Mouse (Mus musculus) adrenal gland, postnatal 4 days (tissue): Measurements from ENCODE around the gene Alg13. TPM values are rescaled to one million over a fixed set of nuclear protein-coding genes. Genes with fewer than 3 reads are reported as not detected.
A peak's percentile ranks its signal among the peaks of the same experiment; 100 is the strongest.

Experiments
- DNase-seq, 2 experiments: peaks; one replicate each; pipeline ENCODE4 v3.0.0; 2021 to 2022; ENCODE audit warnings: low spot score in 2 of 2, mixed read lengths in 2 of 2
- long read RNA-seq, 2 experiments: library from polyadenylated mRNA; stranded (forward); transcript quantifications; one replicate each; pipeline ENCODE4 v2.0.0; 2021
- total RNA-seq, 2 experiments: library from RNA; stranded (reverse); gene quantifications; 2 replicates each; pipeline ENCODE4 v1.2.3; 2021

The Alg13 gene
- 10 to 100 TPM; 16.7 to 18.6 TPM for total RNA-seq
- long read RNA-seq, experiment 1, full-length matches to known transcripts, result 5 of 7 reads
- long read RNA-seq, experiment 1, partial matches to known transcripts, result 1 of 7 reads
- long read RNA-seq, experiment 1, other reads (novel, unspliced or antisense), result 1 of 7 reads
- long read RNA-seq, experiment 2, full-length matches to known transcripts, result 5 of 6 reads
- long read RNA-seq, experiment 2, partial matches to known transcripts, result 1 of 6 reads
- long read RNA-seq, experiment 2, other reads (novel, unspliced or antisense), result 0 of 6 reads

GRCm38 (mm10) chrX:144317548-144318163, at the start of gene Alg13:
Gene Alg13, plus strand, starts transcription at chrX:144317804.
- peak; percentile 41 to 44 for DNase-seq

DNA sequence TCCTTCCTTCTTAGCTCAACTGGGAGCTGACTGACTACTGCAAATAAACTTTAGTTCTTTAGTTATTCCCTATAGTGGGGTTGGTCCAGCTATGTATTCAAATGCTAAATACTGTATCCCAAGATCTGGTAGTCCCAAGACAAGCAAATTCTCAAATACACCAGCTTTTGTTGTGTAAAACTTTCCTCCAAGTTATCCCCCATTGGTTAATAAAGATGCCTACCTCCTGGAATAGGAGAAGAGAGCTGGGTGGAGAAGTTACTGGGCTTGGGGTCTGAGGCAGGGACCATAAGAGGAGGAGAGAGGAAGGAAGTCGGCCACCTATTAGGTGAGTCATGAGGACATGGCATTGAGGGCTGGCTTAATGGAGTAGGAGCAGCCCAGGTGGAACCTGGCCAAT, 49.0 kb upstream of the Alg13 start:
- DNase-seq, result no peak

- no peak for DNase-seq
These were observed 16.1 kb upstream of the Alg13 start for GRCm38 (mm10) chrX:144301476-144301875.

- no peak for DNase-seq
These were observed 11.9 kb upstream of the Alg13 start for GRCm38 (mm10) chrX:144305659-144306058.

DNA sequence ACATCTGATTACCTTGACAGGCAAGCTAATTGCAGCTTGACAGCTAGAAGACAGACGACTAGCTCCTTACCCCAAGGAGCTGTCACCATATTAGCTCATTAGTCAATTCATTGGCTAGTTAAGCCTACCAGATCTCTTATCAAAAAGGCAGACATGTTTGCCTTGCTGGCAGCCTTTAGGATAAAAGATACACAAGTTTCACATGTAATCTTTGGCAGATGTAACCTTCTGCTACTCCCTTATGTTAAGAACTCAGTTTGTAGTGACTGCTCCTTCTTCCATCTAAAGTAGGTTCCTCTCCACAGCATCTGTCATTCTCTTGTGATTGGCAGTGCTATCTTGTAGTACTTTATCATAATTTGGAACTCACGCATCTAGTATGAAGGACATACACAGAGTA, 3.6 kb upstream of the Alg13 start:
- no peak for DNase-seq

GRCm38 (mm10) chrX:144315028-144315427, 2.6 kb upstream of the Alg13 start:
- DNase-seq, result no peak

GRCm38 (mm10) chrX:144316004-144316403, 1.6 kb upstream of the Alg13 start:
- DNase-seq, result no peak

DNA sequence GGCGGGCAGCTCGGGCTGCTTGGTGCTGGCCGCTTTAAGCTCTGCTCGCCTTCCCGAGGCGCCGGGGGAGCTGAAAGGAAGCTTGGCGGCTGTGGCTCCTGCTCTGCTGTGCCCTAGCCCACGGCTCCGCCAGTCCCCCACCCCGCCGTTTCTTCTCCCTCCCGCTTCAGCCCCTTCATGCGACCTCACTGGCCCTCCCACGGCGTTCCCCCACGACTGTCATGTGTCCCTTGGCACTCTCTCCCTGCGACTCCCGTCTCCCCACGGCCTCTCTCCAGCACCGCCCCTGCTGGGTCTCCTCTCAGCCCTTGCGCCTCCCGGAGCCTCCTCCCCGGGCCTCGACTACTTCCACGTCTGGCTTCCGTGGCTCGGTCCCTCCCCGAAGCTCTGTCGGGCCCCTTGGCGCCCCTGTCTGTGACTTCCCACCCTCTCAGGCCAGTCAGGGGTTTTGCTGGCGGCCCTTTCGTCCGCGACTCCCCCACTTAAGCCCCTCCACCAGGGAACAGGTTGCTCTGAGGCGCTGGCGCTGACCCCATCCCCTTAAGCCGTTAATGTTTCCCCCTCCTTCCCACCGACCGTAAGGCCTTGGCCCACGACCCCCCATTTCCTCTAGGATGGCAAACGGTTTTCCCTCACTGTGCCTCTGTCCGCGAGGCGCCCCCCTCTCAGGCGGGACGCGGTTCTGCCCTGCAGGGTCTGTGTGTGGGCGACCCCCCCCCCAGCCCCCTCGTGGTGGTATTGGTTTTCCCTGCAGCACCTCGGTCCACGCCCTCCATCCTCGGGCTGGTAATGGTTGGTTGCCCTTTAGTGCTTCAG, 768 bp downstream of the Alg13 start:
- peak in 1 of 2 experiments; percentile 8 for DNase-seq

GRCm38 (mm10) chrX:144319366-144319765, 1.8 kb downstream of the Alg13 start:
- no peak for DNase-seq

- DNase-seq, result no peak
These were observed 7.8 kb downstream of the Alg13 start for GRCm38 (mm10) chrX:144325375-144325774.

DNA sequence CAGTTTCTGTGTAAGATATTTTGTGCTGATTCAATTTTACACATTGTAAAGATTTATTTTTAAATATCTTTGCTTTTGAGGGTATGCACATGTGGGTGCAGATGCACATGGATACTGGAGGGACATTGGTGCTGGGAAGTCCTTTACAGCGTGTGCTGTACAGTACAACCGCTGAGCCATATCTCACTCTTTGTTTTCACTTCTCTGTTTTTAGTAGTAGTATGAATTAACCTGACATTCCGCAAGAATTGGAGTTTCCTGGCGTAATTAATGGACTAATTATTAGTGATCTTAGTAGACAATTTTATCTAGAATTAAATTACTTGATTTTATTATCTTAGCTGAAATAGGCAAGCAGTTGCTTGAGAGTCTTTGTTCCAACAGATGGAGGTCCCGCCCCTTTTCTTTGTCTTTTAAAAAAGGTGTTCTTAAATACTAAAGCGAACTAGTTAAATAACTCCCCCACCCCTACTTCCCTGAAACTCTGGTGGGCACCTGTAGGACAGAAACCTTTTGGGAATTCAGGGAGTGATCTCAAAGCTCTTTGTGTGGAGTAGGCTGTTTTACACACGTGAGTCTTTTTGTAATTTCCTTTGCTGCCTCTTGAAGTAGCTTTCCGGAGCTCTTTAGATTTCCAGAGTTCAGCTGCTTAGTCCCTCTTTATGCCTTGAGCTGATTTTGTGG, 17.9 kb downstream of the Alg13 start:
- DNase-seq, result no peak

GRCm38 (mm10) chrX:144337938-144338337, 20.3 kb downstream of the Alg13 start:
- DNase-seq, result no peak

DNA sequence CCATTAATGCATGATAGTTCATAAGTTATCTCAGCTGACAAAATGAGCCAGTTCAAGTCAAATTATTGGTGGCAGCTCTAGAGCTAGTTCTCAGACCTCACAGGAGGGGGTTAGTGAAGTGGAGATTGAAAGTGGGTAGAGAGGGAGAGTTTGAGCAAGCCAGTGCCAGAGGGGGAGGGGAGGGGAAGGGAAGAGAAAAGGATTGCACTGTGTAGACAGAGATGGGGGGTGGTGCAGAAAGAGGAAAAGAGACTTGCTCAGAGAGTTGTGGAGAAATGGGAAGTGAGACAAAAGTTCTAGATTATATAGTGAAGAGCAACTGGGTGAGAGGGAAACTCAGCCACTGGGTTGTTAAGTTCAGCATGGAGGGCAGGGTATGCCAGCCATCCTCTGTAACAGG, 20.8 kb downstream of the Alg13 start:
- no peak for DNase-seq

- no peak for DNase-seq
These were observed 56.6 kb downstream of the Alg13 start for GRCm38 (mm10) chrX:144374196-144374595.

- peak; percentile 13 to 26 for DNase-seq
These were observed 85.9 kb downstream of the Alg13 start for GRCm38 (mm10) chrX:144403526-144403925.

DNA sequence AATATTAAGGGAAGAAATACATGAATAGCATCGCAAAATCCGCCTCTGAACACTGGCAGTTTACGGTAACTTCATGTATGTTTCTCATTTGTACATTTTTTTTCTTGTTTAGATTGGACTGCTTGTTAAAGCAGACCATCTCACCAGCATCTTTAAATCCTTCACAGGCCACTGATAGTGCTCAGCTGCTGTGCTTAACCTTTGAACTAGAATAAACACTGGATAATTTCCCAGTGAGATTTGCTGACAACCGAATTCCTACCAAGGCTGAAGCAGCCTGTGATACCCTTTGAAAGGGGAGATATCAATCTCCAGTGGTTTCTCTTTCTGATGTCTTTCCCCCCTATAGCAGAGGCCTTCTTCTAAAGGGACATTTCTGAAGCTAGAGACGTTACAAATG, 90.4 kb downstream of the Alg13 start:
- DNase-seq, result no peak

- no peak for DNase-seq
These were observed 102.7 kb downstream of the Alg13 start for GRCm38 (mm10) chrX:144420259-144420658.

DNA sequence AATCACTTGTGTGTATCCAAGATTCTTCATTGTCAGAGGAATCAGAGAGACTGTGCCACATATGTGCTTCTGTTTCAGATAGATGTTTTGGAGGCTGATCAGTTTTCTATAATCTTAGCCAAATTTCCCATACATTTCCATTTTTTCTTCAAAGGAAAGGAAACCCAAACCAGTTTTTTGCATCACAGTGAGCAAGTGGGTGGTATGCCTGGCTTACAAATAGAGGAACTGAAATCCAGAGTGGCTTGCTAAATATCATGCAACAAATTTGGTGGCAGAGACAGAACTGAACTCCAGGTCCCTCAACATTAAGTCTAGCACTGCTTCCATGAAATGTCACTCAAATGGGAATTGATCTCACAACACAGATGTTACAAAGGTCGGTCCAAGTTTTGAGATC, 103.5 kb downstream of the Alg13 start:
- no peak for DNase-seq

DNA sequence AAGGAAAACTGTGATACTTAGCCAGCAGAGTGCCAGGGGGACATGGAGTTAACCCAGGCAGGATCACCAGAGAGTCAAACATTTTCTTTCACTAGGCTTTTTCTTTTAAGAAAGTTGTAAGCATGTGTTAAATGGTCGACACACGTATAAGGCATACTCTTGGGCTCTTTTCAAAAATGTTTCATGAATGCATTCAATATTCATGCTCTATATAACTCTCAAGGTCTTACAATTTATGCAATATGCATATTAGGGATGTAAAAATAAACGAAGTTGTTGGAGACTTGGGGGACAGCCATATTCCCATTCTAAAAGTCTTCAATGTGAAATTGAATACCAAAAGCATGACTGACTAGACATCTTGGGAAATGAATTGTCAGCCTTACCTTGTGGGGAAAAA, 106.2 kb downstream of the Alg13 start:
- no peak for DNase-seq
